Mouse (Mus musculus) gastrocnemius, adult 2 months (tissue): ENCODE data around the gene Fam118b. TPM values are rescaled to one million over a fixed set of nuclear protein-coding genes. Genes with fewer than 3 reads are reported as not detected.

Source experiments
- DNase-seq: peaks from one replicate; pipeline ENCODE4 v3.0.0; 2022
- H3K27ac ChIP-seq: fragments of 200-600 bp; 2 replicates; pipeline ENCODE4 v1.8.1; 2022; ENCODE audit warnings: mild to moderate bottlenecking
- H3K4me3 ChIP-seq: fragments of 200-600 bp; 2 replicates; pipeline ENCODE4 v1.8.1; 2022; ENCODE audit warnings: mild to moderate bottlenecking, moderate library complexity
- CTCF ChIP-seq: fragments of 200-600 bp; IDR thresholded peaks from 2 replicates; pipeline ENCODE4 v1.8.1; 2022; ENCODE audit warnings: antibody characterized with exemption, mild to moderate bottlenecking, moderate library complexity
- intact Hi-C: fragments of 180-260 bp; cut with DNase I; formaldehyde crosslinking; loops from one replicate; pipeline ENCODE4 v1.15.1; 2025
- total RNA-seq, 2 experiments: library from RNA; stranded (reverse); gene quantifications; 2 replicates each; pipeline ENCODE4 v1.2.3; 2021

Gene Fam118b
- total RNA-seq, 2 experiments from 2014 or later: 24.3 to 29.8 TPM

DNA sequence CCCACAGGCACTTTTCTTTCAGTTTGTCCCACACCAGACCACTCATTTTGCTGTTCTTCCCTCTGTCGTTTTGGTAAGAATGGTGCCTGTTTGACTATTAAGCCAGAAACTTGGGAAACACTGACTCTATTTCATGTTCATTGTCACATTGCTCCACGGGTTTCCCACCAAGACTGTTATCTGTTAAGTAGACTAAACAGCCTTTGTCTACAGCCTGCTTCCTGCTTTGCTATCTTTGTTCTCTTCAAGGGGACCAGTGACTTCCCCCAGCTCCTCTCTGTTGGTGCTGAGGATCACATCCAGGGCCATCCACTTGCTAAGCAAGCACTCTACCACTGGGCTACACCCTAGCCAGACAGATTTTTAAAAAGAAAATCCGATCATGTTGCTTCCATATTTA lies 64.1 kb downstream of the Fam118b start:
- peak; percentile 42 for DNase-seq

DNA sequence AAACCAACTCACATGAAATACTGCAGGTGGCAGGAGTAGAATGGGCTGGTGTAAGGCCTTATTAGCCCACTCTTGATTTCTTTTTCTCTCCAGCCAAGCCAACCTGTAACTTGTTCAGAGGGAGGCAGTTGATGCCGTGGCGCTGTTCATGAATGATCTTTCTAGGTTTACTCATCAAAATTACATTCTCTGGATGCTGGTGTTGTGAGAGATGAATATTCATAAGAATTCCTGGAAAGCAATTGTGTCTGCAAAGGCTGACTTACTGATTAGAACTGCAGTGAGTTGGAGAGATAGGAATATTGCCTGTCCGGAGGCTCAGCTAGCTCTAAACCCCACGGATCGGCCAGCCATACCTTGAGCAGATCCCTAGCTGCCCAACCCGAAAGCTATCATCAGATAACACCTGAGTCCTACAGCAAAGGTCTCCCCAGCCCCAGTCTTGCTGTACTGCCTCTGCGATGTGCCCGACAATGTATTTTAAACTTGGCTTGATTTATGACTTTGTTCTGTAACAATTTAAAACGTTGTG lies 67.0 kb downstream of the Fam118b start:
- TF ChIP-seq CTCF: no peak
- DNase-seq: no peak
- peak overlapping the region; percentile 96 for H3K4me3 ChIP-seq
- H3K27ac ChIP-seq: peak overlapping the region; percentile 96
- intact Hi-C loops: no loop called here

More for the DNA sequence above, 64.1 kb downstream of the Fam118b start:
- TF ChIP-seq CTCF: no peak; the same call in 1 of the 2 replicates
- Histone ChIP-seq H3K4me3 (peak overlapping the region; percentile 7; the same call in 1 of the 2 replicates), H3K27ac (peak overlapping the region; percentile 85)
- intact Hi-C loops: no loop called here

DNA sequence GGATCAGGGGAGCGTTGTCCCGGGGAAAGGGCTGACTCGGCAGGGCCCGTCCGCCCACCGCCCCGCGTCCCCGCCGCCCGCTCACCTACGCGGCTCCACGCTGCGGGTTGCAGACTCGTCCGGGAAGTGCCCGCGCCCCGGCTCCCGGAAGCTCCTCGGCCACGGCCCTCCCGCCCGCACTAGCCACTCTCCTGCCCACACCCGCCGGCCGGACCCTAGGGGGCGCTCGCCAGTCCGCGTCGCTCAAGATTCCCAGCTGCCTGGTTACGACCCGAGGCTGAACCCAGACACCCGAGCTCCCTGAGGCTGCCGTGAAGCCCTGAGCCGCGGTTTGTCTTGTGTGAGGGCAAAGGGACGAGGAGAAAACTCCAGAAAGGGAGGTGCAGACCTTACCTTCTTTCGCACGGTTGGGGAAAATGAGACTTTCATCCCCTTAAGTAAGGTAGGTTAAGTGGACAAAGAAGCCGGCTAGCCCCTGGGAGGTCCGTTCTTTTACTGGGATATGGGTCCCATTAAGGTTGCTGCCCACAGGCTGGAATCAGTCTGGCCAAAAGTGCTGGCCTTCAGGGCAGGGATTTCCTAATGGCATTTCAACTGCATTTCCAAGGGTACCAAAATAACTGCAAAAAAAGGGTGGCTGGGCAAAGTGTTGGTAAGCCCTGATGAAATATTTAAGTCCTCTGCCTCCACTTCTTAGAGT lies 67.7 kb downstream of the Fam118b start, which contains the start of the genes Srpr and Tirap:
Gene Srpr (plus strand): TSS at position 404 of the 700 bp plus-strand sequence.
Gene Tirap (minus strand): TSS at position 520 of the 700 bp plus-strand sequence.
- TF ChIP-seq CTCF: no peak; the same call in 1 of the 2 replicates
- peak; percentile 97 for DNase-seq
- H3K27ac ChIP-seq: peak within 1 kb of the TSS; percentile 96
- intact Hi-C loops: loop anchor here (5.0 kb wide), 1 partner anchor 37 kb away; no protein-coding TSS in a partner anchor
- H3K4me3 ChIP-seq: peak within 1 kb of the TSS; percentile 96

DNA sequence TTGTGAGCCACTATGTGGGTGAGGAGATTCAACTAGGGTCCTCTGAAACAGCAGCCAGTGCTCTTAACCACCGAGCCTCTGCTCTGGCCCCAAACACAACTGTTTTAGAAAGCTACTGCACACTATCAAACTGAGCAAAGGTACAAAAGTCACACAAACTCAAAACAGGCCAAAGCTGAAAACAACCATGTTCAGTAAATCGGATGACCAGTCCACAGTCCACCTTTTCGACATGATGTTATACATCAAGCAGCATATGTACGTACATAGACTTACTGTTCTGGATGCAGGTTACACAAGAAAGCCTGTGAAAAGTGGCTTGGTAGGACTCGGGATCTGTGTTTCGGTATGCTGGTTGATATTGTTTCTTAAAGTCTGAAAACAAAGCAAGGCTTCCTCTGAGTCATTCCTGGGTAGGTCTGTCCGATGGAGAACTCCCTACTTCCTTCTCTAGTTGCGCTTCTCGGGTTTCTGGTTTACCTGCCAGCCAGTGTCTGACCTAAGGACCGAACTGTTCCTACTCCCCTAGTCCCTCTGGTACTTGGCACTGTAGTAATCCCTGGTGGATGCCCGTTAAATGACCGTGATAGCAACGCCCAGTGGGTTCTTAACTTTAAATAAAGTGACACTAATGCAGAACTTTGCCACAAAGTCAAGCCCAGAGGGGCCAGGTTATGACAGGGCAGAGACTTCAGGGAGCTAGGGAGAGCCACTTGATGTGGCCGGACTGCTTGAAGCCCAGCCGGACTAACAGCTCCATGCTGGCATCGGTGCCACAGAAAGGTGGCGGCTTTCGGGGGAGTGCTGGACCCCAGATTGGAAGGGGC lies 68.4 kb downstream of the Fam118b start:
- H3K27ac ChIP-seq: peak overlapping the region; percentile 96
- DNase-seq: peak; percentile 72
- peak overlapping the region; percentile 96 for H3K4me3 ChIP-seq
- intact Hi-C loops: loop anchor here (5.0 kb wide), 1 partner anchor 38 kb away; no protein-coding TSS in a partner anchor
- TF ChIP-seq CTCF: no peak

DNA sequence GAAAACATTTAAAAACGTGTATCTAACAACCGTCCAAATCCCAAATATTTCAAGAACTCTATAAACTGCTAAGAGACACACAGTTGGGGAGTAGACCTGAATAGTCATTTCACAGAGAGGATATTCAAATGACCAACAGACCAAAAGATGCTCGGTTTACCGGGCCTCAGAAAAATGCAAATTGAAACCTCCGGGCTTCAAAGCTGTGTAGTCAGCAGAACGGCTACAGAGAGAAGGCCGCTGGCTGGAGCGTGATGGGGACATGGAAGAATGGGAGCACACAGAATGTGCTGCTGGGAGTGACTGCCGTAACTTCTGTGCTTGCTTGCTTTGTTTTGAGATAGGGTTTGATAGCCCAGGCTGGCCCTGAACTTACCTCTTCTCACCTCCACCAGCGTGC lies 69.3 kb downstream of the Fam118b start:
- peak overlapping the region; percentile 96 for H3K27ac ChIP-seq
- peak; percentile 46 for DNase-seq
- intact Hi-C loops: loop anchor here (5.0 kb wide), 1 partner anchor 39 kb away; no protein-coding TSS in a partner anchor
- H3K4me3 ChIP-seq: peak overlapping the region; percentile 96
- no peak for TF ChIP-seq CTCF

DNA sequence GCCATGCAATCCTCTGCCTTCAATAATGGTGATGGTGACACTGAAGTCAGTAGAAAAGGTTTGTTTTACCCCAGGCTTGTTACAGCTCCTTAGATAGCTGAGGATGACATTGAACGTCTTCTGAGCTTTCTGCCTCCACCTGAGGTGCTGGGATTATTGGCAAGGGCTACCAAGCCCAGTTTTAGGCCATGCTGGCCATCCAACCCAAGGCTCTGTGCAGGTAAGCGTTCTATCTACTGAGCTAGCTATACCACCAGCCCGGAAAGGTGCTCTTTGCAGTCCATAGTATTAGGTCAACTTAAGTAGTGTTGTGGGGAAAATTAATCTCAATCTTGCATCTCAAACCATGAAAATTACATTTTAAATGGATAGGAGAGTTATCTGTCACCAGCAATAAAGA lies 70.0 kb downstream of the Fam118b start:
- intact Hi-C loops: loop anchor here (5.0 kb wide), 1 partner anchor 40 kb away; no protein-coding TSS in a partner anchor
- DNase-seq: no peak
- TF ChIP-seq CTCF: no peak
- H3K27ac ChIP-seq: peak overlapping the region; percentile 96
- peak overlapping the region; percentile 96 for H3K4me3 ChIP-seq

DNA sequence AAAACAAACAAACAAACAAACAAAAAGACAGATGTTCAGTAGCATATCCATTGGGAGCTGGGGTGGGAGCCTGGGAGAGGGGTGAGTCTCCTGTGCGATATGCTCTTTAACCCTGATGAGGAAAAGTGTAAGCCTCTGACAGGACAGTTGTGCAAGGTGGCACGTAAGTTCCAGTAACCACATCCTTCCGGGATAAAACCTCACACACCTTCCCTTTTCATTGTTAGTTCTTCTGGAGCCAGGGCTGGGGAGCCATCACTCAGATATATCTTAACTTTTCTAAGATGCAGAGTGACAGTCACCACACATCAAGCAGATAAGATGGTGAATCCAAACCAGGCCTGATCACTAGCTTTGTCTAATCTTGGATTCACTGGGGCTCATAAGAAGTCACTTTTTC lies 73.6 kb downstream of the Fam118b start:
- Histone ChIP-seq H3K27ac (no peak overlapping the region), H3K4me3 (no peak overlapping the region)
- no peak for DNase-seq
- intact Hi-C loops: no loop called here
- no peak for TF ChIP-seq CTCF

DNA sequence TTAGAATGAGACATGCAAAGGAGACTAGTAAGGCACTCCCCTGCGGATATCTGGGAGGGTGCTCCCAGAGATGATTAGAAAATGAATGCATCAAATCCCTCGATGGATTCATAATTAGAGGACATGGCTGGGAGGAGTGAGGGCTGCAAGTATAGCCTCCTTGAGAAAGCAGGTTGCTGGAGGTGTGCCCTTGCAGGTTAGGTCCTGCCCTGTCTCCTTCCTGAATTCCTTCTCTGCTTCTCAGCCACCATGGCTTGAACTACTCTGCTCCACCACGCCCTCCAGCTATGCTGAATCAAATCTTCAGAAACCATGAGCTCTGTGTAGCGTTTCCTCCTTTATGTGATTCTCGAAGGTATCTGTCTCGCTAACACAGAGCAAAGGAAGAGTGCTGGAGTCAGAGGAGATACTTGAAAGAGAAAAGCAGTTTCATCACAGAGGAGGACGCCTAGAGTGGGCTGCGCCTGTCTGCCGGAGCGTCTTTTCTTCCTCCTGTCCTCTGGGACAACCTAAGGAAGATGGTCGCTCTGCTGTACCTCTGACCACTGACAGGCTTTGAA lies 74.5 kb downstream of the Fam118b start:
- TF ChIP-seq CTCF: no peak
- DNase-seq: no peak
- Histone ChIP-seq H3K4me3 (no peak overlapping the region), H3K27ac (no peak overlapping the region)
- intact Hi-C loops: no loop called here

DNA sequence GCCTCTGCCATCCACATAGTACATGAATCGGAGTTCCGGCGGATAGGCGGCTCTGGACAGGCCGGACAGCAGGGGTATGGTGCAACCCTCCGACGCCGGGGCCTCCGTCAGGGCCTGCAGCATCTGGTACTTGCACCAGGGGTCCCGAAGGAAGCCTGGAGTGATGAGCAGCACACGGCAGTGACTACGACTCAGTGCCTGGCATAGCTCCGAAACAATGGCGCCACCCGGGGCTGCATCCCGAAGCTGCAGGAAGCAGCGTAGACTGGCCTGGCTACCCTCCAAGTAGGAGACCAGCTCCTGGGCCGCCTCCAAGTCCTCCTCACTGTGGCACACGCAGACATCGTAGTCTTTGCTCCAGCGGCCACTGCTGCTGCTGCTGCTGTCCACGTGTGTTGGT lies 78.9 kb downstream of the Fam118b start:
- no peak for TF ChIP-seq CTCF
- intact Hi-C loops: no loop called here
- Histone ChIP-seq H3K4me3 (no peak overlapping the region), H3K27ac (peak overlapping the region; percentile 83; the same call in 1 of the 2 replicates)
- peak; percentile 44 for DNase-seq

DNA sequence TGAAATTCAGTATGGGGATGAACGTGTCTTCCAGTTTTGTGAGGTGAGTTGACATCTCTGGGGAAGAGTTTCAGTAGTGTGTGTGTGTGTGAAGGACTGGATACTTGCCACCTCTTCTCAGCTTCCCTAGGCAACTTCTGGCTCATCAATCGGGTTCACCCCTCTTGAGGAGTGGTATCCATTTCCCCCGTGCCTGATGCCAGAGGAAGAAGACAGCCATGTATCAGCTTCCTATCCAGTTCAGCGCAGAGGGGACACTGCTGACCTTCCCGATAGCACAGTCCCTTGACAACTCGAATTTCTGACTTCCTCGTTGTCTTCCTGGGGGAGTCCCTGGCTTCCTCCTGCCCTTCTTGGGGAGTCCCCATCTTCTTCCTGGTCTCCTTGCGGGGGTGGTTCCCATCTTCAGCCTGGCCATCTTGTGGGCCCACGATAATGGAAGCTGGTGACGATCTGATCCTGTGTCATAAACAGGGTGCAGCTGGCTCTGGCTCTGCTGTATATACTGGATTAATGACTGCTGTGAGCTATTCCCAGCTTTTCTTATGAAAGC lies 80.2 kb downstream of the Fam118b start:
- H3K27ac ChIP-seq: peak overlapping the region; percentile 83
- intact Hi-C loops: no loop called here
- TF ChIP-seq CTCF: no peak
- no peak overlapping the region for H3K4me3 ChIP-seq
- peak; percentile 65 for DNase-seq

DNA sequence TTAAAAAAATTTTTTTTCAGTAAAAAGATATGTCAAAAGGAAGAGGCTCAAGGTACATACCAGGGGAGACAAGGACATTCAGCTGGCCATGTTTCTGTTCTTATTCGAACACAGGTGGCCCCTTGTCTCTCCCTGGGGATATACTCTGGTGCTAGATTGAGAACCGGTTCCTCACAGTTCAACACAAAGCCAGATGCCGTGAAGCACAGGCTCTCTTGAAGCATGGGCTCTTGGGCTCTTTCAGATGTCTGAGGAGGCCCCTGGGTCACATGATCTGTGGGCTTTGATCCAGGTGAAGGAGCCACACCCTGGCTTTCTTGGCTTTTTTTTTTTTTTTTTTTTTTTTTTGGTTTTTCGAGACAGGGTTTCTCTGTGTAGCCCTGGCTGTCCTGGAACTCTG lies 81.2 kb downstream of the Fam118b start:
- Histone ChIP-seq H3K4me3 (no peak overlapping the region), H3K27ac (no peak overlapping the region)
- no peak for DNase-seq
- intact Hi-C loops: no loop called here
- TF ChIP-seq CTCF: no peak

DNA sequence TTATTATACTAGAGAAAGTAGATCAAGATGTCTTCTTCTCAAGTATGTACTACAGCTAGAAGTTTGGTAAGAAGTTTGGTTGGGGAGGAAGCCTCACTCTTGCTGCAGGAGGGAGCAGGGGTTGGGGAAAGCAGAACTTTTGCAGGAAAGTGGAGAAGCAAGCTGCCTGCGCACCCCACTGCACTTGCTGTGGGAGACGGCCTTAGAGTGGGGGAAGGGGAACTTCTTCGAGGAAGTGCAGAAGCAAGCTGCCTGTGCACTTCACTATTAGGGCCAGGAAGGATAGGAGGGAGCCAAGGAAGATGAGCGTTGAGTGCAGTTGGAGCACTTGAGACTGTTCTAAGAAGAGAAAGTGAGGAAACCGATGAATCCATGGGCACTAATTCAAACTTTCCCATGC lies 84.2 kb downstream of the Fam118b start:
- intact Hi-C loops: no loop called here
- no peak for DNase-seq
- Histone ChIP-seq H3K4me3 (no peak overlapping the region), H3K27ac (peak overlapping the region; percentile 72; the same call in 1 of the 2 replicates)
- TF ChIP-seq CTCF: no peak
